Mouse (Mus musculus) olfactory bulb, adult 2 months (tissue): ENCODE results near the gene Cys1.

Experiments
- CTCF ChIP-seq: fragments of 200-500 bp; IDR thresholded peaks from 2 replicates; pipeline ENCODE4 v1.5.1; 2012; ENCODE audit warnings: low read depth, mild to moderate bottlenecking, low read length, moderate library complexity; ENCODE audit not compliant: insufficient read depth
- POLR2A ChIP-seq: fragments of 200-500 bp; IDR thresholded peaks from 2 replicates; pipeline ENCODE4 v1.6.1; 2012; ENCODE audit warnings: mild to moderate bottlenecking, low read depth, low read length, moderate library complexity; ENCODE audit not compliant: insufficient read depth

DNA sequence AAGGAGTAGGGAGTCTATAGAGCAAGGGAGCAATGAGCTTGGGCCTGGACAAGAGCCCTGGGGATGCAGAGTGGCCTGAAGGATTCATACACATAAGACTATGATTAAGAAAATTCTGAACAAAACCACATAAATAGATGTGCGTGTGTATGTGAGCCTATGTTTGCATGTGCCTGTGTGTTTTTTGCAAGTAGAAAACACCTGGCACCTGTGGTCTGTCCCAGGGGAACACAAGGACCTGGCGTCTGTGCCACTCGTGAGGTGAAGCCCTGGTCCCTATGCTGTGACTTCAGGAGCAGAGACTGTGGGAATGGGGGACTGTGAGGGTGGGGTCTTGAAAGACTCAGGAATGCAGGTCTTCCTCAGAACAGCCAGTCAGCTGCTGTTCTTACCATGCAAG is 47.0 kb downstream of the Cys1 start:
- TF ChIP-seq CTCF (no peak), POLR2A (no peak)
